Mouse (Mus musculus) CD4-positive helper T cell, adult 2 months (primary cell): ENCODE data around the gene Tex10.
A peak's percentile ranks its signal among the peaks of the same experiment; 100 is the strongest.

ENCODE experiments used
- DNase-seq: peaks from one replicate; pipeline ENCODE4 v3.0.0-alpha.2; 2012; ENCODE audit warnings: low read depth, missing footprints, low spot score

Gene Tex10

DNA sequence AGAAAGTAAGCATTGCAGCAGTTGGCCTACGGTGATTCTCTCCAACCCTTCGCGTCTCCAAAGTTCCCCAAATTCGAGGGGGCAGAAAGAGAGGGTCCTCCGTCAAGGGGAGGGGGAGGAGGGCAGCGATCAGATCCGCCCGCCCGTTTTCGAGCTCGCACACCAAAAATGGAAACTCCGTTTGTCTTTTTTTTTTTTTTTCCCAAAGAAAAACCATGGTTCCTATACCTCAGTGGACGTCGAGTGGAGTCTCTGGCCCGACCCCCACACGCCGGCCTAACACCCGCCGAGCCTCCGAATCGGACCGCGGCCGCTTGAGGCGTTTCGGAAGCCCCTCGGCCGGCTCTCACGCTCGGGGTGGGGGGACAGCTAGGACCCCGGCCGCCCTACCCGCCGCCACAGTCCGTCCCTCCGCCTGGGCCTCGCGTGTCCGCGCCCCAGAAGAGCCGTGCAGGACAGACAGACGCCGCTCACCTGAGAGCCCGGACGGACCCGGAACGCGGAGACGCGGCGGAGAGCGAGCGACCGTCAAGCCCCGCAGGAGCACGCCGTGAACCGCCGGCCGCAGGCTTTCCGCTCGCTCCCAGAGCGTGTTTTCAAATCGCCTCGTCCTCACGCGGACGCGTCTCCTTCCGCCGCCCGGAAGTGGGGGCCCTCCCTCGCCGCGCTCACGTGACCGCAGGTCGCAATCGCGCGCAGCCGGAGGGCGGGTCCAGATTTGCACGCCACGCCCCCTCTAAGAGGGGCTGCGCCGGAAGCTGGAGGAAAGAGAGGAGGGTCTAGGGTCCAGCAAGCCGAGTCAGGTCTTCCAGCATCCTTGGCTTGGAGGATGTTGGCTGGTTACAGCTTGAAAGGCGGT, at the start of gene Tex10:
Tex10 (minus strand) TSS at position 668 of the 859 bp plus-strand sequence.
- peak; percentile 92 for DNase-seq

- DNase-seq, result no peak
Measured at GRCm38 (mm10) chr4:48510861-48511260, 37.6 kb upstream of the Tex10 start.

DNA sequence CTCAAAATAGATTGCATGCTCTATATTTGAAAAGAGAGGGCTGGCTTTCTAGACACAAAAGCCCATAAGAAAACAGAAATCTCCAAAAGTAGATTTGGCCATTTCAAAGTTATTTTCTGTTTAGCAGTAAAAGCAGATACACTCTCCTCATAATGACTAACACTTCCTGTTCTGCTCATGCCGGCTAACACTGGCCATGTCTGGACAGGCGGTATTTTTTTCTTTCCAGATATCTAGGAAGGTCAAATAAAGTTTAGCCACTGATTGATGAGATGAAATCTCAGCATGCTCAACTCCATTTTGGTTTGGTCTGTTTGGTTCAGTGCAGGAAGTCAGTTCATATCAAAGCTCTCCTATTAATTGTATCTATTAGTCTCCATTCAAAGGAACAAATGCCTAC, 19.3 kb upstream of the Tex10 start:
- no peak for DNase-seq

GRCm38 (mm10) chr4:48491290-48491743, 18.1 kb upstream of the Tex10 start:
- DNase-seq, result no peak

- DNase-seq, result no peak
Measured at GRCm38 (mm10) chr4:48488916-48489315, 15.7 kb upstream of the Tex10 start.

GRCm38 (mm10) chr4:48481287-48481686, 8.0 kb upstream of the Tex10 start:
- no peak for DNase-seq

GRCm38 (mm10) chr4:48473651-48474011, 372 bp upstream of the Tex10 start:
- no peak for DNase-seq

DNA sequence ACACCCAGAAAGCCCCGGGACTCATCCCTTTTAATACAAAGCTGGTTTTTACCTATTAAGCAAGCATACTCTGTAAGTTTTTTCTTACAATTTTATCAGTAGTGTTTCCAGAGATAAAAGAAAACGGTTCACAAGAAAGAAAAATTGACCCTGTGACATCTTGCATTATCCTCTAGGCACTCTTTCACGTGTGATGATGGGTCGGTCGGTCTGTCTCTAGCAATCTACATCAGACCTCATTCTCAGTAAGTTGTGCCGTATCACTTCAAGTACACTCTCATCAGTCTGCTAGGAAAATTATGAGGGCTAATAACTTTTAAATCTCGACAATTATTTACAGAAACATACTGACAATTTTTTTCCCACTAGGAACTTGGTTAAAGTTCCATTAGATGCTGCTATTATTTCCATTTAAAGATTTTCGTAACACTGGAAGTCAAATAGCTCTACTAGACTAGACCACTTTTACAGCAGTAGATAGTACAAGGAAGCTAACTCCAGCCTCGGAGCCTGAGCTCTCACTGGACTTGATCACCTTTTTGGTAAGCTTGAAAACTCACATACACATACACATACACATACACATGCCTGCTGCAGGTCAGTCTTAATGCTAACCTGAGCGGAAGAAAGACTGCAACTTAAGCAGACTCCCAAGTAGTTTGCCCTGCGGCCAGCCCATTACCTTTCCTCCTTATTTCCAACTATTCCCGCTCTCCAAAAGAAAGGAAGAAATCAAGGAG, 1.0 kb downstream of the Tex10 start:
- peak; percentile 11 for DNase-seq

DNA sequence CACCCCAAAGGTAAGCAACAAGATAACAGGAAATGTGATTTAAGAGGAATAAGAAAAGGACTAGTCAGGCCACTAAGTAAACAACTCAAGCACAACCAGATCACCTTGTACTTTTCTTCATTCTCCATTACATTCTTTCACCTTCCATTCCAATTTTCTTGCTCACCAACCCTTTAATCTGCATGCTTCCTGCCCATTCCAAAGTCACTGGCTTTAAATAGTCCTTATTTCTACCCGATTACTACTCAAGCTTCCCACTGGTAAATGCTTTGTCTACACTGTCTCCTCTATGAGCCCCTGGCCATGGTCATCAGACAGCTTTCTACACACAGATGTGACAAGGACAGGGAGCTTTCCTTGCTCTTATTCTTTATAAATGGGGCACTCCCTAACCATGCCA, 2.3 kb downstream of the Tex10 start:
- no peak for DNase-seq

DNA sequence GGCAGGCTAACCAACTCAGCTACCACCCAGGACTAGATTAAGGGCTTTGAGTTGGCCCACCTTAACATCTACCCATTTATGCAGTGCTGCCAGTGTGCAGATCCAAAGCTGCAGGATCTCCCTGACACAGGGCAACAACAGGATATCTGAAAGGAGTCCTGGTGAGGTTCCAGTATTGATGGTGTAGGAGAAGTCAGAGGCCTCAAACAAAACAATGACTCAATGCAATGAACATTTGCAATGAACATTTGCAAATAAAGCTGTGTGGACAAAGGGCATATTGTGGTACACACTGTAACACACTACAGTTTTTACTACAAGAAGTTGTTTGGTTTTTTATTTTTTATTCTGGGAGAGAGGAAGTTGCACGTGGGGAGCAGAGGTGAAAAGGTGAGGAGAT, 12.2 kb downstream of the Tex10 start:
- DNase-seq, result no peak

GRCm38 (mm10) chr4:48458436-48458835, 14.8 kb downstream of the Tex10 start:
- no peak for DNase-seq

GRCm38 (mm10) chr4:48454106-48454773, 19.0 kb downstream of the Tex10 start:
- no peak for DNase-seq

DNA sequence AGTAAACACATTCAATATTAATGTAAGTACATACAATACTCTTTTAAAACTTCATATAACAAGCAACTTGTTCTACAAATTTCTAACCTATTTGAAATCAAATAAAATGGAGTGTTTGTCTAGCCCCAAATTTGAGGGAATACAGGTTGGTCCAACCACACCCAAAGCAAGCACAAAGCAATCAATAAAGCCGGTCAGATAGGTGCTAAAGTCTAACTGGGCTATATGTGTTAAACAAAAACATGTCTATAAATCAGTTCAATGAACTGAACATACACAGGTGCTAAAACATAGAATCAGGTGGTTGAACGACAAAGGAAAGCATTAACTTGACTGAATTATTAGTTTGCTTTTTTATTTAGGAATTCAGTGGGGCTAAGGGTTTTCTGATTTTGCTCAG, 45.2 kb downstream of the Tex10 start:
- DNase-seq, result no peak

- DNase-seq, result no peak
Measured at GRCm38 (mm10) chr4:48427413-48427812, 45.8 kb downstream of the Tex10 start.

GRCm38 (mm10) chr4:48423738-48424137, 49.5 kb downstream of the Tex10 start:
- no peak for DNase-seq

DNA sequence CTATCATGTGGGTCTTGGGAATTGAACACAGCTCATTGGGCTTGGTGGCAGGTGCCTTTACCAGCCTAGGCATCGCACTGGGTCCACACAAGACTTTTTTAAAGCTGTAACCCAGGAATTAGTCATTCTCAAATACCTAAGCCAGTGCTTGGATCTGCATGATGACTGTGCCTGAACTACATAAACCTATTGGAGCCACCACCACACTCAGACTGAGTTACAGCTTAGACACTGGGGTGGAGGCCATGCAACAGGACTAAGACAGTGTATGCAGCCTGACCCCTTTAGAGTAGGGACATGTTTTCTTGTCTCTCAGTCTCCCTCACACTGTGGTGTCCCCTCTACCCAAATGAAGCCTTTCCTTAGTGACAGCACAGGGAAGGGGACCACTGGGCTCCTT, 50.6 kb downstream of the Tex10 start:
- no peak for DNase-seq

- DNase-seq, result no peak
Measured at GRCm38 (mm10) chr4:48418831-48419468, 54.3 kb downstream of the Tex10 start.

GRCm38 (mm10) chr4:48415838-48416335, 57.4 kb downstream of the Tex10 start:
- no peak for DNase-seq

GRCm38 (mm10) chr4:48413473-48413872, 59.8 kb downstream of the Tex10 start:
- DNase-seq, result no peak

DNA sequence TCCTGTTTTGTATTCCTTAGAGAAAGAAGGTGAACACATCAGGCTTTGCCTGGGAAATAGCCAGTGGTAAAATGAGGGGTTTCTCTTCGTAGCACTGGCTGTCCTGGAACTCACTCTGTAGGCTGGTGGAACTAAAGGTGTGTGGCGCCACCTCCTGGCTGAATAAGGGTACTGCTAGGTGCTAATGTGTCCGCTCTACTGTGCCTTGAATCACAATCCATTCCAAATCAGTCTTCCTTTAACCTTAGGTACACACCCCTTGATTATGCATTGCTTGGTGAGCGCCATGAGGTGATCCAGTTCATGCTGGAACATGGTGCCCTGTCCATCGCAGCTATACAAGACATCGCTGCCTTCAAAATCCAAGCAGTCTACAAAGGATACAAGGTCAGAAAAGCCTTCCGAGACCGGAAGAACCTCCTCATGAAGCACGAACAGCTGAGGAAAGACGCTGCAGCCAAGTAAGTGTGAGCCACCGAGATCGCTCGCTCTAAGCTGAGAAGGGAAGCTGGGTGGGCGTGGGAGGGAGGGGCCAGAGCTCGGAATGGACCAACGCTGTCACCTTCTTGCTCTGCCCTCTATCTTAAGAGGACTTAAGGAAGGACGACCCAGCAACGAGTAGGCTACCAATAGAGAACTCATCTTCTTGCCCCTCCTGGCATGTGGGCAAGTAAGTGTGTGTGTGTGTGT, 65.8 kb downstream of the Tex10 start:
- DNase-seq, result peak; percentile 45
